Mouse (Mus musculus): ENCODE data around the gene Exoc8. TPM values are rescaled to one million over a fixed set of nuclear protein-coding genes. Genes with fewer than 3 reads are reported as not detected.

Gene Exoc8
- polyA plus RNA-seq, 1 experiment from 2014 or later: 15.5 TPM

DNA sequence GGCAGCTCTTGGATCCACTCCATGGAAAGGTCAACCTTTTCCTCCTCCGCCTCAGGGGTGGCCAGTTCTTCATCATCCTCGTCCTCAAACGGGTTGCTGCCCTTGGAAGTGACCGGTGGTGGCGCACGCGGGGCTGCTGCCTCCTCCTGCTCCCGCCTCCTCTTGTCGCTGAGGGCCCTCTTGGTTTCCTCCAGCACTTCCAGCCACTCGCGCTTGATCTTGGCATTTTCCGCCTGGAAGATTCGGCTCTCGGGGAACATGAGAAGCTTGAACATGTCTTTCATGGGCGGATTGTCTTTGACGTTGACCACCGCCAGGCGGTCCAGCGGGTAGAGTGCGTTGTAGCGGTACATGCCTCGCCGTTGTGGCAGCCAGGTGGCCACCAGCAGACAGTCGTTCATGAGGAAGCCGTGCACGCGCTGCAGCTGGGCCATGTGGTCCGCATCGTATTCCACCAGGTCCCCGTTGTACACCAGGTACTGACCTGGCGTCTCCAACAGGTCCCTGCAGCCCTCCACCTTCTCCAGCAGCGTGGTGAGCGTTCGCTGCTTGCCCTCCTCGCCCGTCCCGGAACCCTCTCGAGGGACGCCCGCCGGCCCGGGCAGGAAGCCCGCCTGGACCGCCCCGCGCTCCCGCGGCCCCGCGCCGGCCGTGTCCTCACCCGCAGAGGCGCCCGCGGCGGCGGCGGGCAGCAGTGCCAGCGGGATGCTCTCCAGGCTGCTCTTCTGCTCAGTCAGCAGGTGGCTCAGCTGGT is 696 bp downstream of the Exoc8 start:
- Histone ChIP-seq H3K9me3 (no peaks in the 10 kb centered on the region), H3K27me3 (no peaks in the 10 kb centered on the region), H3K36me3 (peaks cover 54% of the 10 kb centered on the region), H3K9ac (replicated peaks) (peak overlapping the region; percentile 85), H3K4me2 (replicated peaks) (peak overlapping the region; percentile 98), H3K4me3 (peak overlapping the region; percentile 76), H3K27ac (replicated peaks) (peak overlapping the region; percentile 90), H3K4me1 (peaks cover 44% of the 10 kb centered on the region)
- under 1% methylated on average over 60 of the region's 60 CpGs for WGBS
- peak; percentile 47 for ATAC-seq (replicated peaks)

- peak overlapping the region; percentile 76 for H3K4me3 ChIP-seq
- H3K4me2 ChIP-seq (replicated peaks): peak overlapping the region; percentile 98
- H3K27me3 ChIP-seq: no peaks in the 10 kb centered on the region
- peak overlapping the region; percentile 85 for H3K9ac ChIP-seq (replicated peaks)
- H3K36me3 ChIP-seq: peaks cover 56% of the 10 kb centered on the region
- H3K4me1 ChIP-seq: peaks cover 44% of the 10 kb centered on the region
- peak overlapping the region; percentile 90; the same call in 1 of the 2 replicates for H3K27ac ChIP-seq (replicated peaks)
- no peaks in the 10 kb centered on the region for H3K9me3 ChIP-seq
- no peak for ATAC-seq (replicated peaks)
- 81% methylated on average over 26 of the region's 26 CpGs for WGBS
Measured at GRCm38 (mm10) chr8:124896010-124896631, 1.4 kb downstream of the Exoc8 start.

GRCm38 (mm10) chr8:124892596-124892995 is 4.9 kb downstream of the Exoc8 start:
- H3K27ac ChIP-seq (replicated peaks): no peak overlapping the region
- H3K27me3 ChIP-seq: no peaks in the 10 kb centered on the region
- no peak overlapping the region for H3K4me3 ChIP-seq
- H3K4me1 ChIP-seq: peaks cover 29% of the 10 kb centered on the region
- H3K9ac ChIP-seq (replicated peaks): no peak overlapping the region
- H3K4me2 ChIP-seq (replicated peaks): no peak overlapping the region
- peaks cover 67% of the 10 kb centered on the region for H3K36me3 ChIP-seq
- ATAC-seq (replicated peaks): no peak
- H3K9me3 ChIP-seq: no peaks in the 10 kb centered on the region
- WGBS: 78% methylated on average over 3 of the region's 3 CpGs

DNA sequence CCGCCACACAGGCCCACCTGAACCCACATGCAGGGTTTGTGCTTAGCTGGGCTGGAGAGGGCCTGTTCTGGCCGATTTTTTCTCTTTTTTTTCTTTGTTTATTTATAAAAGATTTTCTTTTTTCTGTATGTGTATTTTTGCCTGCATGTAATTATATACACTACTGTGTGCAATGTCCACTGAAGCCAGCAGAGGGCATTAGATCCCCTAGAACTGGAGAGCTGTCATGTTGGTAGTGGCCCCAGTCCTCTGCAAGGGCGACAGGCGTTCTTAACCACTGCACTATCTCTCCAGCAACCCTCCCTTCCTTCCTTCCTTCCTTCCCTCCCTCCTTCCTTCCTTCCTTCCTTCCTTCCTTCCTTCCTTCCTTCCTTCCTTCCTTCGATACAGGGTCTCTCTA is 9.1 kb downstream of the Exoc8 start:
- no peak for ATAC-seq (replicated peaks)
- Histone ChIP-seq H3K27ac (replicated peaks) (no peak overlapping the region), H3K4me3 (no peak overlapping the region)

DNA sequence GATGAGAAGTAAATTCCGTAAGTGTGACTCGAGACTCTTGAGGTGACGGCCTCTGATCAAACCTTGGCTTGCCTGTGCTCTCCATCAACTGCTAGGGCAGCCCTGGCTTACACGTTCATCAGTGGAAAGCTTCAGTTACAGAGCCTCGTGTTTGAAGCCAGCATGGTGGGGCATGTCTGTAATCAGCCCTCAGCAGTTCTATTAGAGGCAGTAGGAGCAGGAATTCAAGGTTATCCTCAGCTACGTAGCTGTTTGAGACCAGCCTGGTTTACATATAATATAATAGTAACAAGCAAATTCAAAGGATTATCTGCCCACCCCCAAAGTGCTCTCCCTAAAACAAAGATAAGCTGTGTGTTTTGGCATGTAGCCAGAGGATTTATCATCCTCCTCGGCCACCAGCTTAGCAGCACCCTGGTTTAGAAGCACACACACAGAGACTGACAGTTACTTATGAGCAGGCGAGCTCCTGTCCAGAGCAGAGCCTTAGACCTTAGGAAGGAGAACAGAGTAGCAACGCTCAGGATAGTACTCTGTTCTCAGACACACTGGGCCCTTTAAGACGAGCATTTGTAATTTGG is 18.5 kb downstream of the Exoc8 start:
- Histone ChIP-seq H3K4me3 (no peak overlapping the region), H3K4me2 (replicated peaks) (no peak overlapping the region), H3K36me3 (peaks cover 89% of the 10 kb centered on the region), H3K27me3 (no peaks in the 10 kb centered on the region), H3K27ac (replicated peaks) (no peak overlapping the region), H3K4me1 (no peaks in the 10 kb centered on the region), H3K9ac (replicated peaks) (no peak overlapping the region), H3K9me3 (no peaks in the 10 kb centered on the region)
- ATAC-seq (replicated peaks): no peak
- WGBS: 86% methylated on average over 10 of the region's 10 CpGs

More for the DNA sequence above, 9.1 kb downstream of the Exoc8 start:
- WGBS: 97% methylated on average over 5 of the region's 5 CpGs
- Histone ChIP-seq H3K36me3 (peaks cover 86% of the 10 kb centered on the region), H3K9ac (replicated peaks) (no peak overlapping the region), H3K9me3 (no peaks in the 10 kb centered on the region), H3K4me1 (no peaks in the 10 kb centered on the region; the same call in 1 of the 2 replicates), H3K4me2 (replicated peaks) (no peak overlapping the region), H3K27me3 (no peaks in the 10 kb centered on the region)

DNA sequence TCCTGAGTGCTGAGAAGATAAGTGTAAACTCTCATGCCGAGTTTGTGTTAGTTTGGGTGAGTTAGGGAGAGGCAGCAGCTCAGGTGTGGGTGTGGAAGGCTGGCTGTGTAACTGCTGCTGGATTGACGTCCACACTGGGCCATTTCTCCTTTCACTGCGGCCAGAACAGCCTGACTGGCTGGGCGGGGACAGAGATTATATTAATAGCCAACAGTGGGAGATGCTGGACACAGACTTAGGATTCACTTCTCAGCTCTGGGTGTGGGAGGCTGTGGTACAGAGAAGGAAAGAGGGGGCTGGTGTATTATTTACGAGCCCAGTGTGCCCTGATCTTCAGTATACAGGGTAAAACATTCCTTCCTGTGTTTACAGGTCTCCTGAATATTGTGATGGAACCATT is 19.4 kb downstream of the Exoc8 start:
- Histone ChIP-seq H3K4me1 (no peaks in the 10 kb centered on the region), H3K9me3 (no peaks in the 10 kb centered on the region), H3K27me3 (no peaks in the 10 kb centered on the region), H3K27ac (replicated peaks) (no peak overlapping the region), H3K9ac (replicated peaks) (no peak overlapping the region), H3K4me3 (no peak overlapping the region), H3K4me2 (replicated peaks) (no peak overlapping the region), H3K36me3 (peaks cover 88% of the 10 kb centered on the region)
- 94% methylated on average over 5 of the region's 5 CpGs for WGBS
- ATAC-seq (replicated peaks): no peak

- no peaks in the 10 kb centered on the region for H3K4me1 ChIP-seq
- H3K4me2 ChIP-seq (replicated peaks): no peak overlapping the region
- no peak overlapping the region for H3K4me3 ChIP-seq
- ATAC-seq (replicated peaks): no peak
- H3K9me3 ChIP-seq: no peaks in the 10 kb centered on the region
- peaks cover 60% of the 10 kb centered on the region for H3K36me3 ChIP-seq
- 88% methylated on average over 5 of the region's 5 CpGs for WGBS
- no peak overlapping the region for H3K9ac ChIP-seq (replicated peaks)
- no peaks in the 10 kb centered on the region for H3K27me3 ChIP-seq
- H3K27ac ChIP-seq (replicated peaks): no peak overlapping the region
Measured at GRCm38 (mm10) chr8:124872690-124873089, 24.8 kb downstream of the Exoc8 start.

DNA sequence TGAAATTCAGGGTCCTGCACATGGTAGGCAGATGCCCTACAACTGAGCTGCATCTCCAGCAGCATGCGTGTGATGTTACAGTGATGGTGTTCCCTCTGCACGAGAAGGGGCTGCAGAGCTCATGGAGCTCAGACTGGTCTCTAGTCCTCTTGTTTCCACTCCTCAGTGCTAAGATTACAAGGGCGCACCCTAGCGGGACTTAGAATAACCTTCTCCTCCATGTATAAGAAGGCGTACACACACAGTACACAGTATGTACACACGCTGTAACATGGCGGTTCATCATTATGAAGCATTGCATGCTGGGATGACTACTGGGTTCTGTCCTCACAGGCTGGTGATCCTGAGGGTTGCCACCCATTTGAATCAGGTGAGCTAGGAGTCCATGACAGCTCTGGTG is 25.4 kb downstream of the Exoc8 start:
- Histone ChIP-seq H3K4me3 (no peak overlapping the region), H3K27ac (replicated peaks) (no peak overlapping the region), H3K36me3 (peaks cover 54% of the 10 kb centered on the region), H3K9me3 (no peaks in the 10 kb centered on the region), H3K4me1 (no peaks in the 10 kb centered on the region), H3K4me2 (replicated peaks) (no peak overlapping the region), H3K9ac (replicated peaks) (no peak overlapping the region), H3K27me3 (no peaks in the 10 kb centered on the region)
- 92% methylated on average over 7 of the region's 7 CpGs for WGBS
- ATAC-seq (replicated peaks): no peak

DNA sequence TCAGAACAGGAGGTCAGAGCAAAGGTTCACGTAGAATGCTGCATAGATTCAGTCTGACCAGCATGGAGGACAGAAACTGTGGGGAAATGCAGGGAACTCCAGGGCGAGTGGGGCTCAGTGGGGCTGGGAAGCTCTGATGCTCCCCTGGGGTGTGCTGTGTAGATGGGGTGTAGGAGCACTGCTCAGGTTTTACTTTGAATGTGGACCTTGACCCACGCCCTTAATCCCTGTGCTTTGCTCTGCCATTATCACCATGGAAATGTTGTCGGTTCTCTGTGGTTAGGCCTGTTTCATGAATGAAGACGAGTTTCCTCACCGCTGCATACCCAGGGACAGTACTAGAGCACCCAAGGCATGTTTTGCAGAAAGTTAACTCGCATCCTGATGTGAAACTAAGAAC is 26.0 kb downstream of the Exoc8 start:
- 94% methylated on average over 7 of the region's 7 CpGs for WGBS

GRCm38 (mm10) chr8:124869708-124870107 is 27.8 kb downstream of the Exoc8 start:
- Histone ChIP-seq H3K4me2 (replicated peaks) (no peak overlapping the region), H3K9me3 (no peaks in the 10 kb centered on the region), H3K27me3 (no peaks in the 10 kb centered on the region), H3K27ac (replicated peaks) (no peak overlapping the region), H3K36me3 (peaks cover 34% of the 10 kb centered on the region), H3K4me1 (no peaks in the 10 kb centered on the region), H3K9ac (replicated peaks) (no peak overlapping the region), H3K4me3 (no peak overlapping the region)
- ATAC-seq (replicated peaks): no peak
- 90% methylated on average over 6 of the region's 6 CpGs for WGBS

More for the DNA sequence above, 26.0 kb downstream of the Exoc8 start:
- no peak for ATAC-seq (replicated peaks)
- H3K9ac ChIP-seq (replicated peaks): no peak overlapping the region
- peaks cover 49% of the 10 kb centered on the region for H3K36me3 ChIP-seq
- H3K9me3 ChIP-seq: no peaks in the 10 kb centered on the region
- H3K4me2 ChIP-seq (replicated peaks): no peak overlapping the region
- no peak overlapping the region for H3K27ac ChIP-seq (replicated peaks)
- H3K4me3 ChIP-seq: no peak overlapping the region
- no peaks in the 10 kb centered on the region for H3K4me1 ChIP-seq
- no peaks in the 10 kb centered on the region for H3K27me3 ChIP-seq

- Histone ChIP-seq H3K4me3 (no peak overlapping the region), H3K4me2 (replicated peaks) (no peak overlapping the region), H3K36me3 (peaks cover 10% of the 10 kb centered on the region), H3K9me3 (no peaks in the 10 kb centered on the region), H3K27me3 (no peaks in the 10 kb centered on the region), H3K9ac (replicated peaks) (no peak overlapping the region), H3K27ac (replicated peaks) (no peak overlapping the region), H3K4me1 (peaks cover 13% of the 10 kb centered on the region)
- no peak for ATAC-seq (replicated peaks)
- WGBS: 97% methylated on average over 2 of the region's 2 CpGs
Measured at GRCm38 (mm10) chr8:124867126-124867525, 30.4 kb downstream of the Exoc8 start.

DNA sequence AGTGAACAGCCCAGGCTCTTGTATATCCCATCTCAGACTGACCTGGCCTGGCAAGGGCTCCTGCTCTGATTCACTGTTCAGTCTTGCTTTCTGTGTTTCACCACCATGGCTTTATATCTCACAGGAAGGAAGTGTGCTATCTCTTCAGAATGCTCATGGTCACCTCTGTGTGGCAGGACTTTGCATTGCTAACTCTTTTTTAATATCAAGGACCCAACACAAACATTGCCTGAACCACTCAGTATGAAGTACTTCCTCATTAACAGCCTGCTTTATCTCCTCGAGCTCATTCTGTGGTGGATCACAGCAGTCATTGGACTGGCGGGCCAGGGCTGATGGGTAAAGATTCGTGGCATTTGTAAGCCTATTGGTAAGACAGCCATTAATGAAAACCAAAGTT is 30.8 kb downstream of the Exoc8 start:
- WGBS: 84% methylated on average over 3 of the region's 3 CpGs
- H3K9ac ChIP-seq (replicated peaks): no peak overlapping the region
- H3K36me3 ChIP-seq: peaks cover 5% of the 10 kb centered on the region; the same call in 1 of the 2 replicates
- H3K27ac ChIP-seq (replicated peaks): no peak overlapping the region
- H3K9me3 ChIP-seq: no peaks in the 10 kb centered on the region
- H3K27me3 ChIP-seq: no peaks in the 10 kb centered on the region
- no peak overlapping the region for H3K4me3 ChIP-seq
- peaks cover 18% of the 10 kb centered on the region for H3K4me1 ChIP-seq
- no peak overlapping the region for H3K4me2 ChIP-seq (replicated peaks)
- no peak for ATAC-seq (replicated peaks)

All from forebrain, embryonic 15.5 days (tissue).